Mouse (Mus musculus): ENCODE measurements around the gene Phldb2.
A peak's percentile ranks its signal among the peaks of the same experiment; 100 is the strongest.

Gene Phldb2

GRCm38 (mm10) chr16:45893796-45894195 lies 59.6 kb downstream of the Phldb2 start:
- no peak for DNase-seq (ENCODE audit: low spot score in 2 of 2)

- DNase-seq (ENCODE audit: low spot score in 2 of 2), result no peak
These were observed 60.5 kb downstream of the Phldb2 start for GRCm38 (mm10) chr16:45892928-45893327.

- no peak for DNase-seq (ENCODE audit: low spot score in 2 of 2)
These were observed 62.8 kb downstream of the Phldb2 start for GRCm38 (mm10) chr16:45890471-45891200.

GRCm38 (mm10) chr16:45889636-45890035 lies 63.8 kb downstream of the Phldb2 start:
- DNase-seq (ENCODE audit: low spot score in 2 of 2), result no peak

- no peak for DNase-seq (ENCODE audit: low spot score in 2 of 2)
These were observed 66.8 kb downstream of the Phldb2 start for GRCm38 (mm10) chr16:45886599-45886998.

GRCm38 (mm10) chr16:45884194-45884593 lies 69.2 kb downstream of the Phldb2 start:
- DNase-seq (ENCODE audit: low spot score in 2 of 2), result no peak

GRCm38 (mm10) chr16:45881177-45881832 lies 72.1 kb downstream of the Phldb2 start:
- DNase-seq (ENCODE audit: low spot score in 2 of 2), result no peak

GRCm38 (mm10) chr16:45880101-45880751 lies 73.2 kb downstream of the Phldb2 start:
- DNase-seq (ENCODE audit: low spot score in 2 of 2), result no peak

GRCm38 (mm10) chr16:45877739-45878138 lies 75.7 kb downstream of the Phldb2 start:
- no peak for DNase-seq (ENCODE audit: low spot score in 2 of 2)

- no peak for DNase-seq (ENCODE audit: low spot score in 2 of 2)
These were observed 76.2 kb downstream of the Phldb2 start for GRCm38 (mm10) chr16:45877171-45877570.

- DNase-seq (ENCODE audit: low spot score in 2 of 2), result no peak
These were observed 80.0 kb downstream of the Phldb2 start for GRCm38 (mm10) chr16:45873397-45873796.

- no peak for DNase-seq (ENCODE audit: low spot score in 2 of 2)
These were observed 82.0 kb downstream of the Phldb2 start for GRCm38 (mm10) chr16:45871286-45871976.

GRCm38 (mm10) chr16:45870651-45871050 lies 82.7 kb downstream of the Phldb2 start:
- no peak for DNase-seq (ENCODE audit: low spot score in 2 of 2)

GRCm38 (mm10) chr16:45869044-45869443 lies 84.4 kb downstream of the Phldb2 start:
- no peak for DNase-seq (ENCODE audit: low spot score in 2 of 2)

- DNase-seq (ENCODE audit: low spot score in 2 of 2), result no peak
These were observed 96.0 kb downstream of the Phldb2 start for GRCm38 (mm10) chr16:45857277-45857863.

- no peak for DNase-seq (ENCODE audit: low spot score in 2 of 2)
These were observed 98.9 kb downstream of the Phldb2 start for GRCm38 (mm10) chr16:45854499-45854898.

- no peak for DNase-seq (ENCODE audit: low spot score in 2 of 2)
These were observed 104.4 kb downstream of the Phldb2 start for GRCm38 (mm10) chr16:45849045-45849444.

- DNase-seq (ENCODE audit: low spot score in 2 of 2), result no peak
These were observed 108.5 kb downstream of the Phldb2 start for GRCm38 (mm10) chr16:45844875-45845274.

GRCm38 (mm10) chr16:45844049-45844780 lies 109.2 kb downstream of the Phldb2 start:
- DNase-seq (ENCODE audit: low spot score in 2 of 2), result peak; percentile 24 to 65

- no peak for DNase-seq (ENCODE audit: low spot score in 2 of 2)
These were observed 110.0 kb downstream of the Phldb2 start for GRCm38 (mm10) chr16:45843351-45843891.

GRCm38 (mm10) chr16:45842440-45842839 lies 111.0 kb downstream of the Phldb2 start:
- DNase-seq (ENCODE audit: low spot score in 2 of 2), result no peak

Measured in spleen, postnatal 4 days (tissue).